Mouse (Mus musculus) spleen, adult 2 months (tissue): ENCODE data around the gene Gm14444.
"Not testable (repeated sequence)": the region's sequence is repeated elsewhere in the genome, so short reads cannot be mapped to it uniquely, and the experiment has no call there.

Experiments used
- CTCF ChIP-seq: fragments of 200-500 bp; IDR thresholded peaks from 2 replicates; pipeline ENCODE4 v1.5.1; 2011; ENCODE audit warnings: mild to moderate bottlenecking, inconsistent platforms; ENCODE audit not compliant: insufficient read depth, insufficient read length, insufficient replicate concordance; ENCODE audit errors: extremely low read depth
- POLR2A ChIP-seq: fragments of 200-500 bp; IDR thresholded peaks from 2 replicates; pipeline ENCODE4 v1.6.1; 2011; ENCODE audit warnings: low read depth, low read length, inconsistent platforms

GRCm38 (mm10) chr2:174965466-174965865 is 44.6 kb upstream of the Gm14444 start:
- not testable (repeated sequence) for TF ChIP-seq POLR2A, CTCF
